Mouse (Mus musculus) heart, embryonic 14.5 days (tissue): ENCODE measurements around the gene Wdr73. TPM values are rescaled to one million over a fixed set of nuclear protein-coding genes. Genes with fewer than 3 reads are reported as not detected.

Experiments used
- ATAC-seq: fragments of 200-750 bp; cut with Nextera tagmentation; 2 replicates; pipeline ENCODE4 v1.8.0; 2017; ENCODE audit warnings: low read depth, moderate TSS enrichment; ENCODE audit not compliant: insufficient number of reproducible peaks, insufficient read depth, low FRiP score
- H3K27ac ChIP-seq, 2 experiments: fragments of 200-500 bp in 1 of 2; fragments of 300-500 bp in 1 of 2; sonication (generic) in 1 of 2; replicated peaks in 1 of 2; 2 replicates each; pipeline ENCODE4 v1.5.1; 2012 to 2014; ENCODE audit warnings: low read depth in 2 of 2, low read length in 2 of 2, control low read depth in 1 of 2, mild to moderate bottlenecking in 1 of 2, mixed read lengths in 1 of 2; ENCODE audit not compliant: control insufficient read depth in 1 of 2, insufficient read depth in 1 of 2
- H3K27me3 ChIP-seq: fragments of 300-500 bp; sonication (generic); 2 replicates; pipeline ENCODE4 v1.6.1; 2014; ENCODE audit warnings: mild to moderate bottlenecking, low read length, control low read depth; ENCODE audit not compliant: control insufficient read depth, insufficient read depth
- H3K36me3 ChIP-seq: fragments of 300-500 bp; sonication (generic); 2 replicates; pipeline ENCODE4 v1.6.1; 2014; ENCODE audit warnings: mild to moderate bottlenecking, control low read depth, low read length, mixed read lengths; ENCODE audit not compliant: control insufficient read depth, insufficient read depth
- H3K4me1 ChIP-seq, 2 experiments: fragments of 200-500 bp in 1 of 2; fragments of 300-500 bp in 1 of 2; sonication (generic) in 1 of 2; 2 replicates each; pipeline ENCODE4 v1.6.1; 2012 to 2014; ENCODE audit warnings: low read length in 2 of 2, control low read depth in 1 of 2, mixed read lengths in 1 of 2; ENCODE audit not compliant: control insufficient read depth in 2 of 2, insufficient read depth in 2 of 2
- H3K4me2 ChIP-seq: fragments of 300-500 bp; sonication (generic); 2 replicates; pipeline ENCODE4 v1.6.1; 2014; ENCODE audit warnings: mild to moderate bottlenecking, low read length
- H3K4me3 ChIP-seq, 2 experiments: fragments of 200-500 bp in 1 of 2; fragments of 300-500 bp in 1 of 2; sonication (generic) in 1 of 2; 2 replicates each; pipeline ENCODE4 v1.5.1; 2012 to 2014; ENCODE audit warnings: low read length in 2 of 2, mild to moderate bottlenecking in 2 of 2, control low read depth in 1 of 2, low read depth in 1 of 2, moderate library complexity in 1 of 2; ENCODE audit not compliant: control insufficient read depth in 1 of 2, insufficient read depth in 1 of 2
- H3K9ac ChIP-seq: fragments of 300-500 bp; sonication (generic); 2 replicates; pipeline ENCODE4 v1.6.1; 2014; ENCODE audit warnings: mild to moderate bottlenecking, low read length
- H3K9me3 ChIP-seq: fragments of 300-500 bp; sonication (generic); 2 replicates; pipeline ENCODE4 v1.6.1; 2016; ENCODE audit warnings: low read length, control low read depth; ENCODE audit not compliant: control insufficient read depth
- WGBS: fragments of 180-500 bp; shearing (Covaris S2); extraction: QIAGEN DNeasy Blood & Tissue Kit; methylation state at CpG from one replicate; pipeline ENCODE4 v1.1.7; 2014; 5-methylcytosine and 5-hydroxymethylcytosine counted together
- polyA plus RNA-seq: library from polyadenylated mRNA; unstranded; fragments of >200 nt; fragmentation: Nextera tagmentation; extraction: Ambion mirVana; gene quantifications from 2 replicates; pipeline ENCODE4 v1.2.1, GENCODE M21; 2014

Wdr73 gene
- polyA plus RNA-seq, 1 experiment from 2014 or later: 16.0 TPM

DNA sequence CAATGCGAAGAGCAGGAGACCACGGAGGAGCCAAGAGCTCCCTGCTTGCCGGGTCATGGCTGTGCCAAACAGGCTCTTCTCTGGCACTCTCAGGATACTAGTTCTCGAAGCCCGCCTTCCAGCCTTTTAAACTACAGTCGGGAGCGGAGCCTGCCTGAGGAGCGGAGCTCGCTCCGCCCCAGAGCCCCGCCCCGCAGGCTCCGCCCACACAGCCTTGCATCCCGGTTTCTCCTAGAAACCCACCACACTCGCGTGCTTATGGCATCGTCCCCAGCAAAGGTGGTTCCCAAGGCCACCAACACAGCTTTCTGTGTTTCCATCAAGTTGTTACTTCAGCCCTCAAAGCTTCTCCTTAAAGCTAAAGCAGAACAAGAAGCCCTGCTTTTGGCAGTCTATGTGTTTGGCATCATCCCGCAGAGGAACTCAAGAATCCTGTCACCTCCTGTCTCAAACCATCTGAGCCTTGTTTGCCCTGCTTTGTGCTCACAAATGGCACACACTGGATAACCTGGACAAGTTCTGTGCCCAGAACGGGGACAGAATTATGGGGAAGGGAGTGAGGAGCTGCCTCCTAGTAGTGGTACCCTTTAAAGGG, 3.9 kb upstream of the Wdr73 start, which contains the start of gene Nmb:
Gene Nmb (minus strand): TSS at position 156 of the 595 bp plus-strand sequence.
- H3K4me1 ChIP-seq: peaks cover 13 to 16% of the 10 kb centered on the region in 2 experiments
- H3K4me3 ChIP-seq: peak within 1 kb of the TSS; percentile 45 to 55
- no peaks in the 10 kb centered on the region for H3K9me3 ChIP-seq
- 3% methylated on average over 19 of the region's 19 CpGs for WGBS
- no peak within 1 kb of the TSS for H3K27ac ChIP-seq
- peak within 1 kb of the TSS; percentile 68 for H3K9ac ChIP-seq
- H3K27me3 ChIP-seq: no peaks in the 10 kb centered on the region
- ATAC-seq: no peak
- peak within 1 kb of the TSS; percentile 79 for H3K4me2 ChIP-seq
- peaks cover 10% of the 10 kb centered on the region; the same call in 1 of the 2 replicates for H3K36me3 ChIP-seq

DNA sequence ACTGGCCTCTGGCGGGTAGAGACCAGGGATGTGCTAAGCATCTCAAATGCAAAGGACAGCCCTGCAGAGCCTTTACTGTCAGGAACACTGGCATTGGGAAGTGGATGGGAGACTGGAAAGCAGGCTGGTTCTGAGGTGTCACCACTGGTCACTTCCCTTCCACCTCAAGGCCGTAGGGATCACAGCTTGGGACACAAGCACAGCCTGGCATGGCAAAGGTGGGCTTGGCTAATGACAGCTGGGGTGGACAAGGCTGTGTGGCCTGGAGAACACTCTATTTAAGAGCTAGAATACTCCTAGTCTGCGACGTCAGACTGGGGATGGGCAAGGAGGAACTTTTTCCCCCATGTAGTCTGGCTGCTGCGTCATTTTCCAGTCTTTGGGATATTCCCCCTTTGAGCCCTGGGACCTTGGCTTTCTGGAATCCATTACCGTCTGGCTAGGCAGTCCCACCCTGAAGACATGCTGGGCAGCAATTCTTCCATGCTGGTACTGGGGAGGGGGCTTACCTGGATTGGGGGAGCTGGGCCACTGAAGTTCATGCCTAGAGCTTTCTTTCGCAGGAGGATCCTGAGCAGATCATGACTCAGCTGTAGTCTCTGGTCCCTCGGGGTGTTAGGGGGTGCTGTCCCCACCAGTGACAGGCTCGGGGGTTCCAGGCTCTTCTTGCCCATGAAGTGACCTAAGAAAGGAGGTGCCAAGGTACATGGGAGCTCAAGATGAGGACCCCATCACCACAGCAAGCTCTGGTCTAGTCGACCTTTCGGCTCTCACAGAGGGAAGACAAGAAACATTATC, 2.8 kb upstream of the Wdr73 start:
- no peak overlapping the region for H3K9ac ChIP-seq
- peaks cover 13 to 17% of the 10 kb centered on the region in 2 experiments for H3K4me1 ChIP-seq
- no peak overlapping the region for H3K4me3 ChIP-seq
- H3K27me3 ChIP-seq: no peaks in the 10 kb centered on the region
- H3K36me3 ChIP-seq: peaks cover 9% of the 10 kb centered on the region; the same call in 1 of the 2 replicates
- H3K4me2 ChIP-seq: peak overlapping the region; percentile 79; the same call in 1 of the 2 replicates
- WGBS: 80% methylated on average over 11 of the region's 11 CpGs
- H3K9me3 ChIP-seq: no peaks in the 10 kb centered on the region
- ATAC-seq: no peak
- H3K27ac ChIP-seq: no peak overlapping the region

DNA sequence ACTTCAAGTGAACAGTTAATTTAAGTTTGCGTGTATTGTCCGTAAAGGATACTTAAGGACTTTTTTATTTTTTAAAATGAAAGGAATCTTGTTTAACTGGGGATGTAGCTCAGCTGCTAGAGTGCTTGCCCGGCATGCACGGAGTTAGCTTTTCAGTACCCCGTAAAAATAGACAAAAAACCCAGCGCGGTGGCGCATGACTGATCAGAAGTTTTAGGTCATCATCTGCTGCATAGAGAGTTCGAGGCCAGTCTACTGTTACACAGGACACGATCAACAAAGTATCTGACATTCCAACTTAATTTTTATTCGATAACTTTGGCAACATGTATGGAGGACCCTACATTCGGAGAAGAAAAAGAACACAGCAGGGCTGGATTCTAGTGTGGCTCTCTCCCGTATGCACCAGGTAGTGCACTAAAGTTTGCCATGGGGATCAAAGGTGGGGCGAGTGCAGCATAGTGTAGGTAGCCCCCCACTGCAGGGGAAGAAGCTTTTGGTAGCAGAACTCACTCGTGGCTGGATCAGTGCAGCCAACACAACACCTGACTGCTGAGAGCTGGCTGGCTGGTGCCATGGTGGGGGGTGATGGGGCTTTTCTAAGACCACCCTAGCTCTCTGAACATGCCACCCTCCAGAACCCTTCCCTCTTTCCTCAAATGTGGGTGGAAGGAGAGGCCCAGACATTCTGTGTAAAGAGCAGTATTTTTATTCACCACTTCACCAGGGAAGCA, 639 bp upstream of the Wdr73 start:
- Histone ChIP-seq H3K36me3 (peaks cover 21% of the 10 kb centered on the region), H3K4me1 (peaks cover 13 to 17% of the 10 kb centered on the region in 2 experiments)
- 27% methylated on average over 15 of the region's 15 CpGs for WGBS

DNA sequence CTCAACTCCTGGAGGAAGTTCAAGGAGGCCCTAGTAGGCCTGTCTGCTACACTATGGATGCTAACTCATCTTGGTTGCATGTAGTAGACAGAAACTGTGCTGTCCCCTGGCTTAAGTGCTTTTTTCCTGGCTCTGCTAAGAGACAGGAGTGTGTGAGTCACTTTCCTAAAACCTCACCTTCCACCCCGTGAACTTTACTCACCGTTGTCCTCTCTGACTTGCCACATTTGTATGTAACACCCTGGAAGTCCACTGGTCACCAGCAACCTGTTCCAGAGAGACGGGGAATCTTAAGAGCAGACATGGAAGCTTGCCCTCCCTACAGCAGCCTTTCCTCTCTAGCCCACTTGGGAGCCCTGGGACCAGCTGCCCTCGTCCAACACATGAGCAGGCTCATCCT, 3.3 kb downstream of the Wdr73 start:
- ATAC-seq: no peak
- WGBS: 80% methylated on average over 4 of the region's 4 CpGs
- Histone ChIP-seq H3K9me3 (no peaks in the 10 kb centered on the region), H3K4me1 (peaks cover 7 to 12% of the 10 kb centered on the region in 2 experiments), H3K36me3 (peaks cover 57% of the 10 kb centered on the region), H3K4me2 (no peak overlapping the region), H3K27ac (no peak overlapping the region), H3K9ac (no peak overlapping the region), H3K27me3 (no peaks in the 10 kb centered on the region), H3K4me3 (no peak overlapping the region)

More for the DNA sequence above, 639 bp upstream of the Wdr73 start:
- H3K9ac ChIP-seq: peak overlapping the region; percentile 77
- H3K4me3 ChIP-seq: peak overlapping the region; percentile 71 to 98; a peak in 3 of 4 replicates
- H3K27ac ChIP-seq: peak overlapping the region; percentile 60 to 80
- no peaks in the 10 kb centered on the region for H3K9me3 ChIP-seq
- H3K4me2 ChIP-seq: peak overlapping the region; percentile 92
- ATAC-seq: no peak
- H3K27me3 ChIP-seq: no peaks in the 10 kb centered on the region

DNA sequence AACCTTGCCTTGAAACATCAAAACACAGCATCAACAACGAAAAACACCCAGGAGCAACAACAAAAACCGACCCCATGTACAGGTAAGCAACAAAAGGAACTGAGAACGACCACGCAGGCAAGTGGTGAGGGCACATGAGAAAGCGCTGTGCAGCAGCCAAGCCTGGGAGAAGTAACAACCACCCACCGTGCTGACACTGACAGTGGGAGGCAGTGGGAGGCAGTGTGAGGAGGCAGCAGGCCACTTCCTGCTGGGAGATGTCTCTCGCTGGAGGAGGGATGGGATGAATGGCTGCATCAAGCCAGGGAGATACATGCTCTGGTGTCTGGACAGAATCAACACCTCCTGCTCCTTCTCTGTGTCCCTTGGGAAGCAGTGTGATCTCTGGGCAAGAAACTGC, 3.9 kb downstream of the Wdr73 start:
- H3K4me2 ChIP-seq: no peak overlapping the region
- H3K4me3 ChIP-seq: no peak overlapping the region
- H3K27ac ChIP-seq: no peak overlapping the region
- no peaks in the 10 kb centered on the region for H3K9me3 ChIP-seq
- H3K36me3 ChIP-seq: peaks cover 63% of the 10 kb centered on the region
- no peak overlapping the region for H3K9ac ChIP-seq
- H3K27me3 ChIP-seq: no peaks in the 10 kb centered on the region
- H3K4me1 ChIP-seq: peaks cover 7 to 12% of the 10 kb centered on the region in 2 experiments
- no peak for ATAC-seq
- WGBS: 80% methylated on average over 7 of the region's 7 CpGs

DNA sequence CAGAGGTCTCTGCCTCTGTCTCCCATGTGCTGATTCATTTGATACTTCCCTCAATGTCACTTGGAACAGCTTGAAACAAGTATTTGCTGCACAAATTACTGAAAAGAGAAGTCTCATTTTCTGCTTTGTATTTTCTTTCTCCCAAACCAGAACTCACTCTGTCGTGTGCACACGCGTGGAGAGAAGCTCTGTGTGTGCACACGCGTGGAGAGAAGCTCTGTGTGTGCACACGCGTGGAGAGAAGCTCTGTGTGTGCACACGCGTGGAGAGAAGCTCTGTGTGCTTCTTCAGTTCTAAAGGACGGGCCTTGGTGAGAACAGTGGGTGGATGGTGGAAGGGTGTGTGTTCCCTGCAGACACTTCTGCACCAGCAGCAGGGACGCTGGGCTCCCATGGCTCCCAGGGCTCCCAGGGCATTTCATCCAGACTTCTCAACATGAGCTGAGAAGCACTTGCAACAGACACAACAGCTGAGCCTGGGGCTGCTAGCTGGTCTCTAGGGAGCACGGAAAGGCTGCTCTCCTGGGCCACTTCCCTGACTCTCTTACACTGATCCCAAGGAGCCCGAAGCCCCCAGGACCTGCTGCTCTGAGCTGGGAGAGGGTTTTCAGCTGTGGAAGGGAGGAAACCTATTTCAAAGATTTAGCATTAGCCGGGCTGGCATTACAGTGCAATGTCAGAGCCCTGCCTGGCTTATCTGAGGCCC, 6.1 kb downstream of the Wdr73 start:
- Histone ChIP-seq H3K36me3 (peaks cover 82% of the 10 kb centered on the region), H3K4me2 (no peak overlapping the region), H3K9me3 (no peaks in the 10 kb centered on the region), H3K27ac (no peak overlapping the region), H3K4me1 (peaks cover 0 to under 1% of the 10 kb centered on the region in 2 experiments; a peak in 1 of 4 replicates), H3K27me3 (no peaks in the 10 kb centered on the region), H3K4me3 (no peak overlapping the region), H3K9ac (no peak overlapping the region)
- 90% methylated on average over 14 of the region's 14 CpGs for WGBS
- no peak for ATAC-seq

DNA sequence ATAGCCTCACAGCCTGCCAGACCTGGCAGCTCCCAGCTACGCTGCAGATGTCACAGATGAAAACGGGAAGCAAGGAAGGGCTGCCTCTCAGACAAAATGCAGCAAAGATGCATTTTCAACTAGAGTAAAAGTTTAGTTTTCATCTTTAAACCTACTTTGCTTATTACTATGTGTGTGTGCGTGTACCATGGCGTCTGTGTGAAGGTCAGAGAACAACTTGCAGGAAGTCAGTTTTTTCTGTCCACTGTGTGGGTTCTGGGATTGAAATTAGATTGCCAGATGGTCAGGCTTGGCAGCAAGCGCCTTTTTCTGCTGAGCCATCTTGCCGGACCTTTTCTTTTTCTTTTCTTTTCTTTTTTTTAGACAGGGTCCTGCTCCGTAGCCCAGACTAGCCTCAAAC, 6.9 kb downstream of the Wdr73 start:
- Histone ChIP-seq H3K4me2 (no peak overlapping the region), H3K9me3 (no peaks in the 10 kb centered on the region), H3K4me1 (peaks cover 3 to 5% of the 10 kb centered on the region in 2 experiments; a peak in 3 of 4 replicates), H3K36me3 (peaks cover 82% of the 10 kb centered on the region), H3K27ac (peak overlapping the region in 1 of 2 experiments; percentile 33; a peak in 1 of 4 replicates), H3K27me3 (no peaks in the 10 kb centered on the region), H3K9ac (no peak overlapping the region), H3K4me3 (no peak overlapping the region)
- 78% methylated on average over 7 of the region's 7 CpGs for WGBS
- no peak for ATAC-seq
